Mouse (Mus musculus) bone marrow, adult 2 months (tissue): Measurements from ENCODE around the gene Aamp.

Experiments used
- CTCF ChIP-seq: fragments of 200-500 bp; IDR thresholded peaks from 2 replicates; pipeline ENCODE4 v1.5.1; 2011; ENCODE audit warnings: low read length, control low read depth; ENCODE audit not compliant: control insufficient read depth, insufficient read depth
- POLR2A ChIP-seq: fragments of 200-500 bp; IDR thresholded peaks from 2 replicates; pipeline ENCODE4 v1.6.1; 2011; ENCODE audit warnings: low read depth, mild to moderate bottlenecking, control low read depth, low read length, borderline replicate concordance; ENCODE audit not compliant: control insufficient read depth

GRCm38 (mm10) chr1:74235938-74236589, 48.5 kb downstream of the Aamp start, which contains the start of gene Arpc2:
- TF ChIP-seq POLR2A (no peak; the same call in 1 of the 2 replicates), CTCF (no peak)
